28 mouse cellular contexts compared by ENCODE assay signal in the genomic region with DNA sequence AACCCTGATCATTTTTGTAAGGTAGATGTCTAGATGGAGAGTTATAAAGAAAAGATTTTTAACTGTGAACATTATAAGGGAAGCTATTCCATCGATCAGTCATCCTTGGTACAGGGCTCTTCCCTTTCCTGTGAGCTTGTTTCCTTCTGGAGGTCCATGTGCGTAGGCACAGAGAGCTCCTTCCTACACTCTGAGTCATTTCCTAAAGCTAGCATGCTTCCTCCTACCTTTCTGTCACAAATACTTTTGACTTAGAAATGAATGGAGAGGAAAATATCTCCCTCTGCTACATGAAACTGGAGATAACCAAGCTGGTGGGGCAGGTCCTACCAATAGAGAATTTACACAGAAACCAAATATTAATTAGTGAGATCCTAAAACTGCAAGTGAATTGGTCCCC. TPM values are rescaled to one million over a fixed set of nuclear protein-coding genes. Genes with fewer than 3 reads are reported as not detected.
DNase-seq lines count a peak whose midpoint lies in the region; TF ChIP-seq lines count a peak whose summit lies in the region.
"Had no signal": no experiment of that assay in that cellular context is flagged by ENCODE, and none has a peak within 500 bp of the region (broad histone marks: within the 10 kb centered on the region; RNA-seq: fewer than 3 reads in every experiment).

No protein-coding gene starts in this region.

- no peaks in the 10 kb centered on the region for H3K27me3 ChIP-seq in embryonic facial prominence, embryonic 10.5 days (replicated peaks; ENCODE audit: low read depth, poor library complexity, severe bottlenecking)
- H3K27me3 ChIP-seq: embryonic facial prominence, embryonic 13.5 days; embryonic facial prominence, embryonic 15.5 days; forebrain, embryonic 12.5 days had no signal

- intact Hi-C loops in gastrocnemius, adult 2 months (cut with DNase I), result no loop called here

- 83% methylated on average over 2 of the region's 2 CpGs for WGBS in embryonic facial prominence, embryonic 10.5 days

- H3K27ac ChIP-seq in gastrocnemius, adult 2 months, result peak overlapping the region; percentile 53
- no peak overlapping the region for H3K27ac ChIP-seq in embryonic facial prominence, embryonic 10.5 days (replicated peaks)
- H3K27ac ChIP-seq: embryonic facial prominence, embryonic 13.5 days; embryonic facial prominence, embryonic 15.5 days; forebrain, embryonic 10.5 days; forebrain, embryonic 12.5 days had no signal

- no peak overlapping the region for H3K4me3 ChIP-seq in gastrocnemius, adult 2 months
- H3K4me3 ChIP-seq in embryonic facial prominence, embryonic 10.5 days, result no peak overlapping the region
- H3K4me3 ChIP-seq: embryonic facial prominence, embryonic 13.5 days; embryonic facial prominence, embryonic 15.5 days; erythroblast, embryonic 14.5 days; forebrain, embryonic 10.5 days; forebrain, embryonic 12.5 days had no signal

- no peaks in the 10 kb centered on the region for H3K36me3 ChIP-seq in embryonic facial prominence, embryonic 10.5 days (replicated peaks)
- H3K36me3 ChIP-seq: embryonic facial prominence, embryonic 13.5 days; embryonic facial prominence, embryonic 15.5 days; forebrain, embryonic 10.5 days; forebrain, embryonic 12.5 days had no signal

- DNase-seq in gastrocnemius, adult 2 months, result no peak
- DNase-seq in gastrocnemius, postnatal 10 days, result no peak
- peak; percentile 27 for DNase-seq in layer of hippocampus, adult 9-11 months
- no peak for DNase-seq in layer of hippocampus, postnatal 10 days (ENCODE audit: low spot score in 2 of 2)
- peak; percentile 48 for DNase-seq in right cerebral cortex, adult 18-20 months
- DNase-seq in right cerebral cortex, postnatal 4 days, result no peak
- peak; percentile 56 for DNase-seq in telencephalon, adult 2 months (ENCODE audit: low read depth, low spot score)
- no peak for DNase-seq in embryonic facial prominence, embryonic 10.5 days (ENCODE audit: low spot score)
- DNase-seq: adrenal gland, adult 2 months; adrenal gland, postnatal 10 days; adrenal gland, postnatal 25 days; cerebellum, adult 11-12 months; cerebellum, adult 2 months; cerebellum, adult 9-10 months; cerebellum, postnatal 10 days; cerebellum, postnatal 25 days had no signal

- peaks cover 5% of the 10 kb centered on the region for H3K4me1 ChIP-seq in embryonic facial prominence, embryonic 10.5 days
- H3K4me1 ChIP-seq: embryonic facial prominence, embryonic 15.5 days; forebrain, embryonic 10.5 days; forebrain, embryonic 12.5 days had no signal

- no peaks in the 10 kb centered on the region for H3K9me3 ChIP-seq in embryonic facial prominence, embryonic 10.5 days
- H3K9me3 ChIP-seq: embryonic facial prominence, embryonic 13.5 days; embryonic facial prominence, embryonic 15.5 days; forebrain, embryonic 10.5 days; forebrain, embryonic 12.5 days had no signal

- TF ChIP-seq CTCF in gastrocnemius, adult 2 months (IDR thresholded peaks at IDR 0.05), result no peak

RNA-seq across cellular contexts. Expression of a gene that starts 21.9 kb away (rescaled TPM):
- total RNA-seq in gastrocnemius, adult 2 months (2021), result 10 to 100 TPM; 34.9 to 54.5 TPM
- total RNA-seq in gastrocnemius, postnatal 10 days (2021), result 1 to 10 TPM; 2.8 to 3.3 TPM
- not detected for total RNA-seq in layer of hippocampus, postnatal 10 days (2021)
- not detected in 2 replicates for polyA plus RNA-seq in embryonic facial prominence, embryonic 10.5 days (2016; fragmentation: Nextera tagmentation; extraction: Ambion mirVana)
- total RNA-seq: adrenal gland, adult 2 months; adrenal gland, postnatal 25 days; ES-E14; MEL had no signal
- polyA plus RNA-seq: adrenal gland, adult 2 months; C2C12; embryonic facial prominence, embryonic 11.5 days; embryonic facial prominence, embryonic 13.5 days; embryonic facial prominence, embryonic 15.5 days; erythroblast, embryonic 14.5 days; forebrain, embryonic 10.5 days; forebrain, embryonic 12.5 days; forebrain, embryonic 14.5 days; forebrain, embryonic 16.5 days had no signal

RNA-seq across cellular contexts. Expression of a gene that starts 22.0 kb away (rescaled TPM):
- total RNA-seq in gastrocnemius, adult 2 months (2021), result 100 to 1,000 TPM; 579 to 752 TPM
- total RNA-seq in gastrocnemius, postnatal 10 days (2021), result 100 to 1,000 TPM; 486 to 517 TPM
- 100 to 1,000 TPM; 311 to 320 TPM for total RNA-seq in layer of hippocampus, postnatal 10 days (2021)
- 262 and 270 TPM in 2 replicates for polyA plus RNA-seq in embryonic facial prominence, embryonic 10.5 days (2016; fragmentation: Nextera tagmentation; extraction: Ambion mirVana)

RNA-seq across cellular contexts. Expression of a gene that starts 34.9 kb away (rescaled TPM):
- under 1 TPM; 0.15 to 0.22 TPM for total RNA-seq in gastrocnemius, adult 2 months (2021)
- total RNA-seq in gastrocnemius, postnatal 10 days (2021), result under 1 TPM in 1 of 2 experiments, not detected in 1; 0.07 TPM
- total RNA-seq in layer of hippocampus, postnatal 10 days (2021), result 1 to 10 TPM; 1.1 to 1.3 TPM
- 0.20 and 0.26 TPM in 2 replicates for polyA plus RNA-seq in embryonic facial prominence, embryonic 10.5 days (2016; fragmentation: Nextera tagmentation; extraction: Ambion mirVana)
- total RNA-seq: MEL had no signal
- polyA plus RNA-seq: adrenal gland, adult 2 months; C2C12; erythroblast, embryonic 14.5 days had no signal

RNA-seq across cellular contexts. Expression of a gene that starts 47.8 kb away (rescaled TPM):
- total RNA-seq in gastrocnemius, adult 2 months (2021), result 100 to 1,000 TPM; 105 to 286 TPM
- total RNA-seq in gastrocnemius, postnatal 10 days (2021), result 100 to 1,000 TPM; 126 TPM
- total RNA-seq in layer of hippocampus, postnatal 10 days (2021), result not detected
- not detected in 2 replicates for polyA plus RNA-seq in embryonic facial prominence, embryonic 10.5 days (2016; fragmentation: Nextera tagmentation; extraction: Ambion mirVana)
- total RNA-seq: ES-E14, MEL had no signal
- polyA plus RNA-seq: adrenal gland, adult 2 months; cortical plate, adult 2 months; erythroblast, embryonic 14.5 days; forebrain, embryonic 10.5 days; forebrain, embryonic 12.5 days; forebrain, embryonic 14.5 days; forebrain, embryonic 16.5 days had no signal

Comparison
In these comparisons a context has a peak if more than half of its experiments do, and no peak if none do; other contexts are left out.
1. DNase-seq: peak in layer of hippocampus, adult 9-11 months (single experiment), right cerebral cortex, adult 18-20 months (single experiment) and telencephalon, adult 2 months (single experiment); none in gastrocnemius, adult 2 months (single experiment), gastrocnemius, postnatal 10 days (single experiment), layer of hippocampus, postnatal 10 days (0 of 2), right cerebral cortex, postnatal 4 days (single experiment) and embryonic facial prominence, embryonic 10.5 days (single experiment).
2. RNA of a gene that starts 21.9 kb away (total RNA-seq): 34.9 to 54.5 TPM in gastrocnemius, adult 2 months; 2.8 to 3.3 TPM in gastrocnemius, postnatal 10 days and not detected in layer of hippocampus, postnatal 10 days; every median in the first group is over 4 times any median in the second.